Comparison of ENCODE assay signal across 25 mouse cellular contexts in genomic region chr11:21103186-21103585, GRCm38 (mm10). TPM values are rescaled to one million over a fixed set of nuclear protein-coding genes. Genes with fewer than 3 reads are reported as not detected.
DNase-seq lines count a peak whose midpoint lies in the region; ATAC-seq and TF ChIP-seq lines count a peak whose summit lies in the region.
"Had no signal": no experiment of that assay in that cellular context is flagged by ENCODE, and none has a peak within 500 bp of the region (broad histone marks: within the 10 kb centered on the region; RNA-seq: fewer than 3 reads in every experiment).

No protein-coding gene starts in this region.

- peak overlapping the region; percentile 9; the same call in 1 of the 2 replicates for H3K27ac ChIP-seq in layer of hippocampus, adult 2 months
- H3K27ac ChIP-seq: embryonic facial prominence, embryonic 10.5 days; embryonic facial prominence, embryonic 13.5 days; forebrain, embryonic 12.5 days; forebrain, embryonic 15.5 days; hindbrain, embryonic 12.5 days; hindbrain, embryonic 15.5 days; intestine, embryonic 15.5 days had no signal

- H3K4me3 ChIP-seq in layer of hippocampus, adult 2 months, result no peak overlapping the region
- H3K4me3 ChIP-seq: embryonic facial prominence, embryonic 10.5 days; embryonic facial prominence, embryonic 13.5 days; erythroblast, embryonic 14.5 days; forebrain, embryonic 12.5 days; forebrain, embryonic 15.5 days; hindbrain, embryonic 12.5 days; hindbrain, embryonic 15.5 days; intestine, embryonic 15.5 days had no signal

- no peak for DNase-seq in layer of hippocampus, adult 2 months (ENCODE audit: low spot score in 2 of 2)
- DNase-seq in layer of hippocampus, postnatal 25 days (ENCODE audit: extremely low spot score in 1 of 2, low spot score in 1 of 2), result no peak
- peak; percentile 66 for DNase-seq in CD4-positive, CD25-positive, alpha-beta regulatory T cell, adult 2 months (ENCODE audit: low read depth, low spot score)
- DNase-seq in T-cell, adult 2 months (ENCODE audit: low spot score), result peak; percentile 57
- DNase-seq in naive thymus-derived CD4-positive, alpha-beta T cell, adult 2 months (ENCODE audit: low read depth), result peak; percentile 76
- no peak for DNase-seq in right cerebral cortex, postnatal 36 days (ENCODE audit: low spot score in 2 of 2)
- no peak for DNase-seq in adrenal gland, adult 8-10 months
- DNase-seq: adrenal gland, postnatal 14 days; B cell, adult 2 months; cerebellum, adult 11-12 months; cerebellum, adult 8-10 months; cerebellum, postnatal 10 days; cerebellum, postnatal 36 days; embryo, embryonic 11 days; gastrocnemius, postnatal 10 days; heart, adult 11 months had no signal

- no peak for ATAC-seq in cerebellum, adult (ENCODE audit: insufficient number of reproducible peaks, low FRiP score, low TSS enrichment)
- ATAC-seq: forebrain, embryonic 15.5 days; intestine, embryonic 15.5 days had no signal

- no peak for TF ChIP-seq CTCF in layer of hippocampus, adult 2 months (conservative IDR thresholded peaks at IDR 0.05)

RNA-seq across cellular contexts. Expression of gene Peli1, which starts 12.1 kb away (rescaled TPM):
- 10 to 100 TPM; 48.1 to 49.6 TPM for total RNA-seq in layer of hippocampus, adult 2 months (2021)
- total RNA-seq in layer of hippocampus, postnatal 25 days (2021), result 10 to 100 TPM; 52.5 to 52.8 TPM
- 10 to 100 TPM; 15.8 to 22.7 (median 17.5) TPM for total RNA-seq in adrenal gland, adult 8-10 months (2022)

Comparison
In these comparisons a context has a peak if more than half of its experiments do, and no peak if none do; other contexts are left out.
1. DNase-seq: peak in CD4-positive, CD25-positive, alpha-beta regulatory T cell, adult 2 months (single experiment), T-cell, adult 2 months (single experiment) and naive thymus-derived CD4-positive, alpha-beta T cell, adult 2 months (single experiment); none in layer of hippocampus, adult 2 months (0 of 2), layer of hippocampus, postnatal 25 days (0 of 2), right cerebral cortex, postnatal 36 days (0 of 2) and adrenal gland, adult 8-10 months (single experiment).